Mouse (Mus musculus) intestine, postnatal 0 days (tissue): Measurements from ENCODE around the gene Atf1. TPM values are rescaled to one million over a fixed set of nuclear protein-coding genes. Genes with fewer than 3 reads are reported as not detected.
A peak's percentile ranks its signal among the peaks of the same experiment; 100 is the strongest.

ENCODE experiments used
- ATAC-seq: fragments of 200-750 bp; cut with Nextera tagmentation; 2 replicates; pipeline ENCODE4 v1.8.0; 2017; ENCODE audit warnings: mild to moderate bottlenecking, moderate TSS enrichment, moderate library complexity
- H3K27ac ChIP-seq: fragments of 300-500 bp; sonication (generic); 2 replicates; pipeline ENCODE4 v1.5.1; 2014; ENCODE audit warnings: mild to moderate bottlenecking, low read depth, low read length, moderate library complexity
- H3K27me3 ChIP-seq: fragments of 300-500 bp; sonication (generic); replicated peaks from 2 replicates; pipeline ENCODE4 v1.6.1; 2014; ENCODE audit warnings: low read length, mixed read lengths; ENCODE audit not compliant: control insufficient read depth, insufficient read depth
- H3K36me3 ChIP-seq: fragments of 300-500 bp; sonication (generic); 2 replicates; pipeline ENCODE4 v1.6.1; 2014; ENCODE audit warnings: mild to moderate bottlenecking, moderate library complexity; ENCODE audit not compliant: control insufficient read depth, insufficient read depth
- H3K4me1 ChIP-seq: fragments of 300-500 bp; sonication (generic); replicated peaks from 2 replicates; pipeline ENCODE4 v1.6.1; 2014; ENCODE audit warnings: antibody characterized with exemption, low read length, mixed read lengths; ENCODE audit not compliant: control insufficient read depth, insufficient read depth
- H3K4me2 ChIP-seq: fragments of 300-500 bp; sonication (generic); replicated peaks from 2 replicates; pipeline ENCODE4 v1.6.1; 2014; ENCODE audit warnings: low read depth, mild to moderate bottlenecking, moderate library complexity
- H3K4me3 ChIP-seq: fragments of 300-500 bp; sonication (generic); 2 replicates; pipeline ENCODE4 v1.5.1; 2014; ENCODE audit warnings: low read depth, low read length
- H3K9ac ChIP-seq: fragments of 300-500 bp; sonication (generic); 2 replicates; pipeline ENCODE4 v1.6.1; 2014; ENCODE audit warnings: mild to moderate bottlenecking, low read depth, low read length
- H3K9me3 ChIP-seq: fragments of 300-500 bp; sonication (generic); 2 replicates; pipeline ENCODE4 v1.6.1; 2016; ENCODE audit warnings: mixed run types; ENCODE audit not compliant: control insufficient read depth
- CTCF ChIP-seq: sonication (generic); IDR thresholded peaks from 2 replicates; pipeline ENCODE4 v1.5.1; 2016; ENCODE audit warnings: low read depth, mild to moderate bottlenecking, control low read depth, antibody characterized with exemption, moderate library complexity
- WGBS: fragments of 180-500 bp; shearing (Covaris S2); extraction: QIAGEN DNeasy Blood & Tissue Kit; methylation state at CpG from one replicate; pipeline ENCODE4 v1.1.7; 2014; 5-methylcytosine and 5-hydroxymethylcytosine counted together
- polyA plus RNA-seq: library from polyadenylated mRNA; unstranded; fragments of >200 nt; fragmentation: Nextera tagmentation; extraction: Ambion mirVana; gene quantifications from 2 replicates; pipeline ENCODE4 v1.2.1, GENCODE M21; 2015

Gene Atf1
- polyA plus RNA-seq, 1 experiment from 2014 or later, result 25.3 TPM

DNA sequence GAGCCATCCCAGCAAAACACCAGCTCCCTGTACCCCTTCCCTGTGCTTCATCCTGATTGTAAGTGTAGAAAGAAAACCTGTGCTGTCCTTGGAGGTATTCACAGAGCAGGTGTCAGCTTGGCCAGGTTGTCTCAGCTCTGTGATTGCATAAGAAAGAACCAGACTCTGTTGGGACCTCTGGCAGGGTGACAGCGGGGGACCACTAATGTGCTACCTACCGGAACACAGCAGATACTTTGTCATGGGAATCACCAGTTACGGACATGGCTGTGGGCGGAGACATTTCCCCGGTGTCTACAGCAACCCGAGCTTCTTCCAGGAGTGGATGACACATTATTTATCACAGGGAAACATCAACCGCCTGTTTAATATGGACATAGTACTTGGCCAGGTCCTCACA, 64.7 kb downstream of the Atf1 start:
- Histone ChIP-seq H3K9me3 (no peaks in the 10 kb centered on the region), H3K4me3 (no peak overlapping the region), H3K27me3 (no peaks in the 10 kb centered on the region), H3K36me3 (no peaks in the 10 kb centered on the region), H3K4me1 (no peaks in the 10 kb centered on the region), H3K9ac (no peak overlapping the region), H3K4me2 (no peak overlapping the region), H3K27ac (no peak overlapping the region)
- 59% methylated on average over 7 of the region's 7 CpGs for WGBS
- TF ChIP-seq CTCF, result no peak
- ATAC-seq, result no peak

GRCm38 (mm10) chr15:100297856-100298255, 70.2 kb downstream of the Atf1 start:
- TF ChIP-seq CTCF, result no peak
- Histone ChIP-seq H3K4me3 (no peak overlapping the region), H3K9me3 (no peaks in the 10 kb centered on the region), H3K4me2 (no peak overlapping the region), H3K27me3 (no peaks in the 10 kb centered on the region), H3K9ac (no peak overlapping the region), H3K4me1 (no peaks in the 10 kb centered on the region), H3K27ac (no peak overlapping the region), H3K36me3 (no peaks in the 10 kb centered on the region)
- 86% methylated on average over 5 of the region's 5 CpGs for WGBS
- no peak for ATAC-seq

- no peak for TF ChIP-seq CTCF
- Histone ChIP-seq H3K4me2 (no peak overlapping the region), H3K9me3 (no peaks in the 10 kb centered on the region), H3K27me3 (no peaks in the 10 kb centered on the region), H3K36me3 (no peaks in the 10 kb centered on the region), H3K9ac (no peak overlapping the region), H3K27ac (no peak overlapping the region), H3K4me3 (no peak overlapping the region), H3K4me1 (no peaks in the 10 kb centered on the region)
- no peak for ATAC-seq
- 69% methylated on average over 6 of the region's 6 CpGs for WGBS
These were observed 72.9 kb downstream of the Atf1 start for GRCm38 (mm10) chr15:100300499-100300898.

DNA sequence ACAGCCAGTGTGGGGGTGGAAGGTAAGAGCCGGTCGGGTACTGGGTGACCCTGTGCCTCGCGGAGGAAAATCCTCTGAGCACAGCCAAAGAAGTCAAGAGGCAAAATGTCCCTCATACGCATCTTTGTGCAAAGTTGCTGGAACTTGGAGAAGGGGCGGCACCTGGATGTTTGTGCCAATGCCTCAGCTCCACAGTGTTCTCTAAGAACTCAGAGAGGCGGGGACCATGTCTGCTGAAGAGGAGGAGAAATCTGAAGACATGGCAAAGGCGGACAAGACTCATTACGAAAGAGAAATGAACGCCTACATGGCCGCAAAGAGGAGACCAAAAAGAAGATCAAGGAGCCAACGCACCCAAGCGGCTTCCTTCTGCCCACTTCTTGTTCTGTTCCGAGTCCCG, 73.9 kb downstream of the Atf1 start:
- Histone ChIP-seq H3K27ac (no peak overlapping the region), H3K36me3 (no peaks in the 10 kb centered on the region), H3K9me3 (no peaks in the 10 kb centered on the region), H3K4me1 (no peaks in the 10 kb centered on the region), H3K4me2 (no peak overlapping the region), H3K4me3 (no peak overlapping the region), H3K9ac (no peak overlapping the region), H3K27me3 (no peaks in the 10 kb centered on the region)
- WGBS, result 88% methylated on average over 15 of the region's 15 CpGs
- no peak for ATAC-seq
- TF ChIP-seq CTCF, result no peak

DNA sequence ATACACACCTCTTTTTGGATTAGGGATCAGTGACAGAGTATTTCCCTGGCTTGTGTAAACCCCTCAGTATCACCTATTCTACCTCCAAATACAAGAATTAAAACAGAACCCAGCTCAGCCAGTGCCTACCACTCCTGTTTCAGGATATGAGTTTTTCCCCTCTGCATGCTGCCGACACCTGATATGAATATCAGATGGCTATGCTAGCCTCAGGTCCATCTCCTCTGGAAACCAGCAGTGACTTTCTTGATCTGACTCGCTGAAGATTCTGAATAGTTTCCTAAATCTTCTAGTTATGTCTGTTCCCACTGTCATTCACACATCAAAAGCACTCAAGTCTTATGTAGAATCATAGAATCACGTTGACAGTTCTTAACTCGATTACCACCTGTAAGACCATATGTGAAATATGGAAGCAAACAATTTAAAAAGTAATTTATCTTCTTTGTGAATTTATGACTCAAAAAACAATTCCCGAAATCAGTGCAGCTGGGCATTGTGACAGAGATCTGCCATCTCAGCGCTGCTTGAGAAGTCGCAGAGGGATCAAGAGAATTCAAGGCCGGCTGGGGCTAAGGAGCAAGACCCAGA, 75.9 kb downstream of the Atf1 start:
- H3K4me3 ChIP-seq, result peak overlapping the region; percentile 51; the same call in 1 of the 2 replicates
- H3K4me1 ChIP-seq, result no peaks in the 10 kb centered on the region
- ATAC-seq, result no peak
- no peak for TF ChIP-seq CTCF
- peak overlapping the region; percentile 91 for H3K4me2 ChIP-seq
- H3K27ac ChIP-seq, result no peak overlapping the region
- H3K36me3 ChIP-seq, result no peaks in the 10 kb centered on the region
- no peaks in the 10 kb centered on the region for H3K27me3 ChIP-seq
- H3K9me3 ChIP-seq, result no peaks in the 10 kb centered on the region
- H3K9ac ChIP-seq, result 0 out of 2 replicates have a peak overlapping the region, but pooled peaks have one; percentile 47
- WGBS, result 44% methylated on average over 8 of the region's 8 CpGs

- H3K36me3 ChIP-seq, result no peaks in the 10 kb centered on the region
- peak within 1 kb of the TSS; percentile 47 for H3K9ac ChIP-seq
- no peaks in the 10 kb centered on the region for H3K4me1 ChIP-seq
- H3K9me3 ChIP-seq, result no peaks in the 10 kb centered on the region
- WGBS, result 1% methylated on average over 23 of the region's 30 CpGs
- peak within 1 kb of the TSS; percentile 91 for H3K27ac ChIP-seq
- no peak for TF ChIP-seq CTCF
- peak; percentile 80 for ATAC-seq
- H3K4me3 ChIP-seq, result peak within 1 kb of the TSS; percentile 51
- no peaks in the 10 kb centered on the region for H3K27me3 ChIP-seq
- H3K4me2 ChIP-seq, result peak within 1 kb of the TSS; percentile 91
These were observed 76.7 kb downstream of the Atf1 start, which contains the start of gene Mettl7a1 for GRCm38 (mm10) chr15:100304019-100304991. Gene Mettl7a1, plus strand, starts transcription at chr15:100304140.
